Mouse (Mus musculus): ENCODE results near the gene Tcp11.

DNA sequence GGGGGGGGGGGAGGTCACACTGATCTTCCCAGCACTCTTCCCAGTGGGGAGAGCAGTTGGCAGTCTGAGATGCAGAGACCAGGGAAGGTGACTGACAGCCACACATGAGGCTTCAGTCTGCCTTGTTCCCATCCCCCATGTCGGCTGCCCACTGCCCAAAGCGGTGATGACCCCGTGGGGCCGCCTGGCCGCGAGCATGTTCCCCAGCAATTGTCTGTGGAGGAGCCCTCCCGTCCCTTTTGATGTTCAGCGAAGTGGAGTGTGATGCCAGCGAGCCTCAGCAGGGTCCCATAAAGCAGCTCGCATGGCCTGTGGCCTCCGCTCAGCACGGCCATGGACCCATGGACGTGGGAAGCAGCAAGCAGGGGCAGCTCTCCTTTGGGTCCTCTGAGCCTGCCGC, 26.8 kb upstream of the Tcp11 start:
- TF ChIP-seq ZC3H11A (IDR thresholded peaks at IDR 0.05; ENCODE audit: borderline replicate concordance, low read depth, low read length), result no peak
- no peak for TF ChIP-seq MAFK (IDR thresholded peaks at IDR 0.05; ENCODE audit: insufficient read depth, low read depth, low read length)
- no peak for TF ChIP-seq ZNF384 (IDR thresholded peaks at IDR 0.05; ENCODE audit: low read depth, low read length)
- no peak for TF ChIP-seq HCFC1 (IDR thresholded peaks at IDR 0.05; ENCODE audit: borderline replicate concordance, insufficient read depth, low read length)
